Mouse (Mus musculus): ENCODE measurements around the gene Msl2. TPM values are rescaled to one million over a fixed set of nuclear protein-coding genes. Genes with fewer than 3 reads are reported as not detected.

The Msl2 gene
- total RNA-seq (2021) = 10 to 100 TPM; 26.3 to 27.5 TPM
- long read RNA-seq, experiment 1, full-length matches to known transcripts = 2 of 4 reads
- long read RNA-seq, experiment 1, partial matches to known transcripts = 0 of 4 reads
- long read RNA-seq, experiment 1, other reads (novel, unspliced or antisense) = 2 of 4 reads
- long read RNA-seq, experiment 2, full-length matches to known transcripts = 2 of 9 reads
- long read RNA-seq, experiment 2, partial matches to known transcripts = 0 of 9 reads
- long read RNA-seq, experiment 2, other reads (novel, unspliced or antisense) = 7 of 9 reads

GRCm38 (mm10) chr9:101073987-101074331, at the start of gene Msl2:
Msl2 (plus strand) TSS chr9:101074101.
- DNase-seq (ENCODE audit: low spot score) = no peak

DNA sequence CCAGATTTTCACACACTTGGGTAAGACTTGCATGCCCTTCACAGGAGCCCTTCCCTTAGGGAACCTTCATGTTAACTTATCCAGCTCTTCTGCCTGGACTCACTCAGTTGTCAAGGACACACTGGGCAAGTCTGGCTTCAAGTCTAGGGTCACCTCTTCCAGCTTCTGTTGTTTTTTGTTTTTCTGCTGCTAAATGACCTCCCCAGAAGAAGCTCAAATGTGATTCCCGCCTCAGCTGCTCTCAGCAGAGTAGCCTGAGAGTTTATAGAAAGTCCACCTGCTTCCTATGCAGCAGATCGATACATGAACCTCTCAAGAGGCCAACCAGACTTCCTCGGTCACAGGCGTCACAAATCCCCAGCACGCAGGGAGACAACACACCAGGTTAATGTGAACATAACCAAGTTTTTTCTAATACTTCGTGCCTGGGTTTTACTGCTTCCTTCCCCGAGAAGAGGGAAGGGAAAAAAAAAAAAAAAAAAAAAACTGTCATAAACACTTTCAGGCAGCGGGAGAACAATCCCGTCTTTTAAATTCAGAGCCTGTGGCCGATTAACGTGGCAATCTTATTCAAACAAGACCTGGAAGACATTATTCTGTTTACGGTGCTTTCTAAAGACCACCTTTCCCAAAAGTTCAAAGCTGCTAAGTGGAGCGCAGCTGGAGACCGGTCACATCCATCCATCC, 40.0 kb upstream of the Msl2 start:
- DNase-seq (ENCODE audit: low spot score) = no peak

DNA sequence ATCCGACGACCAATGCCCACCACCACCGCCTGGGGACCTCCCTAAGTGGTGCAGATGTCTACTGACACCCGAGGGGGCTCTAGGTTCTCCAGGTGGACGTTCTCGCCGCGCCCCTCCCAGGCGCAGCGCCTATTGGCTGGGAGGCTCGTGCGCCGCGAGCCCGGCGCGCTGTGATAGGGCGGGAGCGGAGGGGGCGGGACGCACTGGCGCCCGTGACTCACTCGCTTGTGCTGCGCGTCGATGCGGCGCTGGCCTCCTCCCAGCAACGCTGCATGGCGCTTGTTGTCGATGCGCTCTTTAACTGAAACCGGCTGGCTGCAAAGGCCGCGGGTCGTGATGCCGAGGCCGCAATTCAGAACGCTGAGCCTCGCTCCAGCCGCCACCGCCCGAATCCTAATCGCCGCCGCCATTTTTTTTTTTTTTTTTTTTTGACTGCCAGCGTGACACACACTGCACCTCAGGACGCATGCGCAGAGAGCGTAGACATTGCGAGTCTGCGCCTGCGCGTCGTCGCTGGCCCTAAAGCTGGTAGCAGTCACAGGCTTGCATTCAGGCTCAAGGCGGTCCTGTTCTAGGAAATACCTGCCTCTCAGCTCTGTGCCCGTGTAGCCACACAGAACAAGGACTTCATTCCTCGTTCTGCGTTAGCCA, 39.3 kb upstream of the Msl2 start, which contains the start of gene Pccb:
Pccb (minus strand) TSS at position 451 of the 651 bp plus-strand sequence.
- peak; percentile 96 for DNase-seq (ENCODE audit: low spot score)

DNA sequence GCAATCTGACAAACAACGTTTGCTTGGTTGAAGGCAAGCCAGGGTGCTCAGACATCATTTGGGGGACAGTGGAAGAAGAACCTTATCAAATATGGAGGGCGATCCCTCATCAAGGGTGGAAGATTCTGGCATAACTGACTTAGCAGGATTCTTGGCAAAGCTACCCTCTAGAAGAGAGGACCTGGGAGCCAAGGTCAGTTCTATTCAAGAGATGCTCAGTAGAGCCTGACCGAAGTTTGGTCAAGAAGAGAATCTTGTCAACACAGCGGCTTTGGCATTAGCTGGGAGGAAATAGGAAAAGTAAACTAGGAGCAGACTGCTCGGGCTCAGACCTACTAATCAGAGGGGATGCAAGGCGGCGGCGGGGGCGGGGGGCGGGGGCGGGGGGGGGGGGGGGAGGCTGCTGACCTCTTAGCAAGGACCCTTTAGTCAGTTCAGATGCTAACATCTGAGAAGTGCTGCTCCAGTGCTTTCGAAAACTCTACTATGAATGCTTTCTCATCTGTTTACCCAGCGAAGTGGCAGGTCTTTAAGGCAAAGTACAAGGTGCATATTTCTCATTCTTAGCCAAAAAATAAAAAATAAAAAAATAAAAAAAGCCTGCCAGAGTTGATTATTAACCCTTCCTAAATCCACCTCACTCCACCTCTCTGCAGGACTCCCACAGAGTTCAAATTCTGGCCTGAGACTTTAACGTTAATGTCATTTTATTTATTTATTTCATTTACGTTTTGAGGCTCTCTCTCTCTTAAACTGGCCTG, 37.9 kb upstream of the Msl2 start:
- no peak for DNase-seq (ENCODE audit: low spot score)

DNA sequence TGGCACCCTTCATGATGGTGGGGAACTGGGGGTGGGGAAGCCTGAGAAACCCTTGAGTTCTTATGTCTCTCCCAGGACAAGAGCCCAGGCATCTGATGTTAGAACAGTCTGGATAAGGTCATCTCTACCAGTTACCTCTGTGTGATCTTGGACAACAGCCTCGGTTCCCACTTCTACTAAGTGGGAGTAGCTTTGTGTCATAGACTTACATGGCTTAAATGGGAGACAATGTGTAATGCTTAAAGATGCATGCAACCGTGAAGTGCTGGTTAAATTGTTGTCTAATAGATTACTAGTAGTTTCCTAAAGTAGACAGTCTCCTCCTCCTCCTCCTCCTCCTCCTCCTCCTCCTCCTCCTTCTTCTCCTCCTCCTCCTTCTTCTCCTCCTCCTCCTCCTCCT, 37.0 kb upstream of the Msl2 start:
- DNase-seq (ENCODE audit: low spot score) = no peak

DNA sequence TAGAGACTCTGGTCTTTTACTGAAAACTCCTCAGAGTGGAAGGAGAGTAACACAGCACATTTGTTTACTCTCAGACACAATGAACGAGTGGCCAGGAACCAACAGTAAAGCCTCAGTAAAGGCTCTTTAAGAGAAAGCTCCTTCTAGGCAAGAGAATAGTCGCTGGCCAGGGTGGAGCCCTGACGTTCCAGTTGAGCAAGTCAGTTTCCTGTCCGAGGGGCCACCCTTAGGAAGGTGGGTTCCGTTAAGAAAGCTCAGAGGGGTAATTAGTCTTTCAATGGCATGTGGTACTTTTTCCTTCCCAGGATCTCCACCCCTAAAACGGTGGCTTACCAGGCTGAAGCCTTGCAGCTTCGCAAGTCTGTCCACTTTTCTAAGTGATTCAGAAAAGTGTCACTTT, 36.5 kb upstream of the Msl2 start:
- no peak for DNase-seq (ENCODE audit: low spot score)

DNA sequence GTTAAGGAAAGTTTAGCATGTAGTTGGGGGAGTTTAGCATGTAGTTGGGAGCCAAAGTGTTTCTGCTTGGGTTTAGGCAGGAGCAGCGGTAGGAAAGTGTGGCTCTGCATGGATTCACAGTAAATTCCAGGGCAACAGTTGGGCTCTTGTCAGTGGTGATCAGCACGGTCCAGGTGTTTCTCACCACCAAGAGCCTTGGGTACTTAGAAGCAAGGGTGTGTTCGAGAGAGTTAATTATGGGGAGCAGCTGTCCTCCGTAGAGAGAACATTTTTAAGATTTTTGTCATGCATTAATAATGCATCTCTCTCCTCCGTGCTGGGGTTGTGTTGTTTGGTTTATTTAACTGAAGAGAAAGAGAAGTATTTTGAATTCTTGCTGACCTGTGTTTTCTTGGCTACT, 35.3 kb upstream of the Msl2 start:
- DNase-seq (ENCODE audit: low spot score) = no peak

GRCm38 (mm10) chr9:101041508-101041907, 32.4 kb upstream of the Msl2 start:
- DNase-seq (ENCODE audit: low spot score) = no peak

GRCm38 (mm10) chr9:101042249-101042648, 31.7 kb upstream of the Msl2 start:
- no peak for DNase-seq (ENCODE audit: low spot score)

DNA sequence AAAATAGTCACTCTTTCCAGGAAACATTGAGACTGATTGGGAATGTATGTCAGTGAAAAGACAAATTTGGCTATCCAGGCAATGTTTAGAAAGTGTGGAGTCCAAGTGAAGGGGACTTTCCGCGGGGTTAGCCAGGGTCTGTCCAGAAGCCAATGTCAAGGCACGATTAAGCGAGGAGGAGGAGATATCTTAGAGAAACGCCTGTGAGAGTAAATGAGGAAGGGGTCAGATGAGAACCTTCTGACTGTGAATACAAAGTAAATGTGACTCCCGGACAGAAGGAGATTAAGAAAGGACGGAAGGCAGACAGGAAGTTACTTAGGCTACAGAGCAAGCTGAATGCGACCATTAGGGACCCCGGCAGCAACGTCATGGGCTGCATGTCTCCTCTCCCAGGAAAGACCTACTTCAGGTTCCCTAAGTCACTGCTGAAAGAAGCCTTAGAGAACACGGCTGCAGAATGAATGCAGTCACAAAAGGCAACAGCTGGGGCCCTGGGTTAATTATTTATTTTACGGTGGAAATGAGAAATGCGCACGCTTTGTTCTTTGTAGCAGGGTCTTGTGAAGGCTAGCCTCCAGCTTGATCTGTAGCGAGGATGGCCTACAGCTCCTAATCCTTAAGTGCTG, 28.1 kb upstream of the Msl2 start:
- DNase-seq (ENCODE audit: low spot score) = no peak

DNA sequence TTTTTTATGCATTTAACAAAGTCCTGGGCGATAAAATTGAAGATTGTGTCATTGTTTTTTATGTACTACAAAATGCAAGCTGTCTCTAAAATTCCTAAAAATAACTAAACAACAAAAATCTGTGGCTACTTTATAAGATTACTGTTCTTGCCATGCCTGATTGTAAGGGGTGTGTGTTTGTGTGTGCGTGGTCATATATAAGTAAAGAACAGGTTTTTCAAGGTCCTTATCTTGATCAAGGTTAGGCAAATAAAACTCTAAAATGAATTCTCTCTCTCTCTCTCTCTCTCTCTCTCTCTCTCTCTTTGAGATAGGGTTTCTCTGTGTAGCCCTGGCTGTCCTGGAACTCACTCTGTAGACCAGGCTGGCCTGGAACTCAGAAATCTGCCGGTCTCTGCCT, 21.9 kb upstream of the Msl2 start:
- no peak for DNase-seq (ENCODE audit: low spot score)

DNA sequence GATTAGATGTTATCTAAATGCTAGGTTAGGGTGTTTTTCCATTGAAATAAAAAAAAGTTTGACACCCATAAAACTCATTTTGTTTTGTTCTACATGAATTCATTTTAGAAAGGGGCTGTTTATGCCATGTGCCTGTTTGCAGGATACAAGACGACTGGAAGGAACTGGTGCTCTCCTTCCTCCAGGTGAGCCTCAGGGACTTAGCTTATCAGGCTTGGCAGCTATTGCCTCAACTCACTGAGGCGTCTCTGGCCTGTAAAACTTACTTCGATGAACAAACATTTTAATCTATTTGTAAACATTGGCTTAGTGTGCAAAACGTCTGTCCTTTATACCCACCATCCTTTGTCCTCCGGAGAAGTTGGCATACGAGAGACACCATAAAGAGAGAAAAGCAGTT, 21.2 kb upstream of the Msl2 start:
- DNase-seq (ENCODE audit: low spot score) = no peak

DNA sequence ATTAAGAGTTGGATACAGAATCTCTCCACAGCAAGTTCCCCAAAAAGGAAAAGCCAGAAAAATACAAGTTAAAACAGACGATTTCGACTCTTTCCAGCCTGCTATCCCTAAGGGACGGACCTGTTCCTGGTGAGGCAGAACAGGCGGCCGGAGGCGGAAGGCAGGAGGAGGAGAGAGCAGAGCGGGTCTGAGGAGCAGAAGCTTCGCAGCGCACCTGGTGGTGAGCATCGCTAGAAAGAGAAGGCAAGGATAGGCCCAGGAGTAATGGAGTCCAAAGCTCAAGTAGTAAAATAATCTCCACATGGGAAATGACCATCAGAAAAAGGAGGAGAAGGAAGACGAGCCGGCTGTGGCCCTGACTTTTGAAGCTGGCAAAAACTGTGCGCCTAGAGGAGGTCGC, 20.6 kb upstream of the Msl2 start:
- no peak for DNase-seq (ENCODE audit: low spot score)

DNA sequence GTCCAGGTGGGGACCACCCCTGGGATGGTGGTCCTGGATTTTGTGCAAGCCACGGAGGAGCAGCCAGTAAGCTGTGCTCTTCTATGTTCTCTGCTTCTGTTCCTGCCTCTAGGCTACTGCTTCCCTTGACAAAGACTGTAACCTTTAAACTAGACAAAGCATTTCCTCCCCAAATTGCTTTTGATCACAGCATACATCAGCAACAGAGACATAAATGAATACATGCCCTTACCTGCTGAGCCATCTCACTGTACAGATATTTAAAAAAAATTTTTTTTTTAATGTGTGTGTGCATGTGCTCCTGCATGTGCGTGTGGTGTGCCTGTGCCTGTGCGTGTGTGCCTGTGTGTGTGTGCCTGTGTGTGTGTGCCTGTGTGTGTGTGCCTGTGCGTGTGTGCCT, 16.7 kb upstream of the Msl2 start:
- DNase-seq (ENCODE audit: low spot score) = no peak

DNA sequence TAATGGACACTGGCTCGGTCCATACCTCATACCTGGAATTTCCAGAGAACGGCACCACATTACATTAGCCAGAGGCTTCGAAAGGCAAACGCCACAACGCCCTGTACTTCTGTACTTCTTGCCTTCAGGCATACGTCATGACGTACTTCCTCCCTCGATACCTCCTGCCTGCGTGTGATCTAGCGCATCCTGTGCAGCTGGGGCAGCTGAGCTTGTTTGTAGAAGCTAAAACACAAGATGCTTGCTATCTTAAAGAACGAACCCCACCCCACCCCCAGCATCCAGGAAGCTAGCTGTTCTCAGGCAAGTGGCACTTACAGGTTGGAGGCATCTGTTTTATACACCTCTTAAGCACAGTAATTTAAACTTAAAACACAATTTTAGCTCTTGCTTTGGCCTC, 12.9 kb upstream of the Msl2 start:
- DNase-seq (ENCODE audit: low spot score) = no peak

GRCm38 (mm10) chr9:101062253-101062780, 11.6 kb upstream of the Msl2 start:
- DNase-seq (ENCODE audit: low spot score) = no peak

DNA sequence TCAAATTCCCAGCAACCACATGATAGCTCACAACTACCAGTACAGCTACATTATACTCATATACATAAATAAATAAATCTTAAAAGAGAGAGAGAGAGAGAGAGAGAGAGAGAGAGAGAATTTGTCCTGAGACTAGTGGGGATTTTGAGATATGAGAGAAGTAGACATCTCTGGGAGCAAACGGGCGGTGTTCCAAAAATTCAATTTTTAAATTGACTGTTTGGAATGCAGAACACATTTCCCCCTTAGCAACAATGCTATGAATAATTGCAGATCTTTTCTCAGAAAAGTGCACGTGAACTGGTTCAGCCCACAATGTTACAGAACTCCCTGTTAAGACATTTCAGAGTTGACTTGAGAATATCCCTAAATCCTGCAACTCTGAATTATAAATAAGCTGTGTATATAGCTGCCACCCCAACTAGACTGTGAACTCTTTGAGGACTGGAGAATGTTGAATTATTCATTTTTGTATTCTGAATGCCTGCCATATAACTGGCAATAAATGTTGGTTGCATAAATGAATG, 8.8 kb upstream of the Msl2 start:
- no peak for DNase-seq (ENCODE audit: low spot score)

DNA sequence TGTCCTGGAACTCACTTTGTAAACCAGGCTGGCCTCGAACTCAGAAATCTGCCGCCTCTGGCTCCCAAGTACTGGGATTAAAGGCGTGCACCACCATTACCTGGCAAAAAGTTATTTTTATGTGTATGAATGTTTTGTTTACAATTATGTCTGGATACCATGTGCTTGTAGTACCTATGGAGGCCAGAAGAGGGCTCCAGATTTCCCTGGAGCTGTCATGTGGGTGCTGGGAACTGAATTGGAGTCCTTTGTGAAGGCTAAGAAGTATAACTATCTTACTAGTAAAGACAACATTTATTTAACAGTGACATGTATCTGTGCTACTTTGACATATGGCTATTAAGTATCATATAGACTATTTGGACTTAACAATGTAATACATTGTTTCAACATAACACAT, 4.1 kb upstream of the Msl2 start:
- DNase-seq (ENCODE audit: low spot score) = no peak

DNA sequence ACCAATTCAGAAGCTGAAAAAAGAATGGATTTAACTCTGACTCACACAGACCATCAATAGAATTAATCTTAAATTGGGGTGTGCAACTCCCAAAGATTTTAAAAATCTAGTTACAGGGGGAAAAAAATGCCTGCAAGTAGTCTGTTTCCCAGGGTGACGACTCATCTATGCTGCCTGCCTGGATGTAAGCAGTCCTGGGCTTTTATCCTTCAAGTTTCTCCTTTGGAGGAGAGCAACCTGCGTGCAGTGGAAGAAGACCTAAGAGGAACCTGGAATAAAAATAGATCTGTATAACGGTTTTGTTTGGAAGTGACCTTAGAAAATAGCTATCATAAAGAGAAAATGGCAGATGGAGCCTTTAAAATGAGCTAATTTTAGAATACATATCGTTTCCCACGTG, 1.4 kb upstream of the Msl2 start:
- no peak for DNase-seq (ENCODE audit: low spot score)

DNA sequence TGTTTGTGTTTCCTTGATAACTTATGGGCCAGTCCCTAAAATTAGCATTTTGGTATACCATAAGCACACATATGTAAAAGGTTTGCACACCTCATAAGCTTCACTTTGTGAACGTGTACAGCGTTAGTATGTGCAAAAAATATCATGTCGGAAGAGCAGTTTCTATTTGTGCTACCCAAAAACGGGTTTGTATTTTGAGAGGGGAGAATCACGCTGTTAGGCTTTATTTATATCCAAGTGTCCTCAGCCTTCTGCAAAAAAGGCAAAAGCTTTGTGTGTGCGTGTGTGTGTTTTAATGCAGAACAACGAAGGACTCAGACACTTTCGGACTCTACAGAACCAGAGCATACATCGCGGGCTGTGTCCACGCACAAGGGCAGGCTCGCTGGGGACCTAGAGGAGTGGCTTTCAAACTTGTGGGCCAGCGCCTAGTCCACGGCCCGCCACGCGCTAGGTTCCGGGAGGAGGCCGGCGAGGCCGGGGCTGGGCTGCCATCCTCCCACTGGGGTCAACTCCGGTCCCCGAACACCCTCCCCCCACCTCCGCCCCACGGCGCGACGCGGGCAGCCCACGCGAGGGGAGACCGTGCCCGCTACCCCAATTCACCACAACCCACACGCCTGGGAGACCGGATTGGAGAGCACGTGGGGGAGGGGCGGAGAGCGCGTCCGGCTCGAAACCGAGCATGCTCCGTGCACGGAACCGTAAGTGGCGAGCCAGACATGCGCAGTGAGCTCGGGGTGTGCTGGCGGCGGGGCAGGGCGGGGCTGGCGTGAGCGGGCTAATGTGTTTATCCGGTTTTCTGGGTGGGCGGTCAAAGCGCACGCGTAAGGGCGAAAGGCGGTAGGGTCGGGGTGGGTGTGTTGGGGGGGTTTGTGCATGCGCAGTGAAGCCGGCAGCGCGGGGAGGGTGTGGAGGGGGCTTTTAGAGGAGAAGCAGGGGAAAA, 587 bp upstream of the Msl2 start:
- peak; percentile 99 for DNase-seq (ENCODE audit: low spot score)
